Mouse (Mus musculus) lung, embryonic 14.5 days (tissue): ENCODE measurements at regions not wholly inside any gene's neighbourhood (a gene's known extent, or its start where the extent isn't known, plus 50 kb on each side); places are given as distances from the start of the nearest gene placed in this dataset.

Experiments used
- ATAC-seq: fragments of 200-750 bp; cut with Nextera tagmentation; 2 replicates; pipeline ENCODE4 v1.8.0; 2017; ENCODE audit warnings: mild to moderate bottlenecking, moderate TSS enrichment, moderate library complexity; ENCODE audit not compliant: insufficient read depth
- DNase-seq: peaks from one replicate; pipeline ENCODE4 v3.0.0-alpha.2; 2015
- H3K27ac ChIP-seq: fragments of 300-500 bp; sonication (generic); 2 replicates; pipeline ENCODE4 v1.5.1; 2014; ENCODE audit warnings: low read depth, mild to moderate bottlenecking, moderate library complexity
- H3K27me3 ChIP-seq: fragments of 300-500 bp; sonication (generic); 2 replicates; pipeline ENCODE4 v1.6.1; 2014; ENCODE audit warnings: low read length, control low read depth; ENCODE audit not compliant: insufficient read depth
- H3K36me3 ChIP-seq: fragments of 300-500 bp; sonication (generic); 2 replicates; pipeline ENCODE4 v1.6.1; 2014; ENCODE audit warnings: control low read depth; ENCODE audit not compliant: insufficient read depth
- H3K4me1 ChIP-seq: fragments of 300-500 bp; sonication (generic); 2 replicates; pipeline ENCODE4 v1.6.1; 2014; ENCODE audit warnings: antibody characterized with exemption, control low read depth; ENCODE audit not compliant: insufficient read depth
- H3K4me2 ChIP-seq: fragments of 300-500 bp; sonication (generic); 2 replicates; pipeline ENCODE4 v1.6.1; 2014; ENCODE audit warnings: mild to moderate bottlenecking
- H3K4me3 ChIP-seq: fragments of 300-500 bp; sonication (generic); 2 replicates; pipeline ENCODE4 v1.5.1; 2014; ENCODE audit warnings: low read depth, low read length
- H3K9ac ChIP-seq: fragments of 300-500 bp; sonication (generic); 2 replicates; pipeline ENCODE4 v1.6.1; 2014
- H3K9me3 ChIP-seq: fragments of 300-500 bp; sonication (generic); 2 replicates; pipeline ENCODE4 v1.6.1; 2016; ENCODE audit warnings: low read depth, low read length, control low read depth
- CTCF ChIP-seq: IDR thresholded peaks from 2 replicates; pipeline ENCODE4 v1.5.1; 2016; ENCODE audit warnings: antibody characterized with exemption, low read depth
- WGBS: fragments of 180-500 bp; shearing (Covaris S2); extraction: QIAGEN DNeasy Blood & Tissue Kit; methylation state at CpG from one replicate; pipeline ENCODE4 v1.1.7; 2014; 5-methylcytosine and 5-hydroxymethylcytosine counted together

GRCm38 (mm10) chr10:103673081-103673480 is 305.5 kb downstream of the Slc6a15 start:
- TF ChIP-seq CTCF, result no peak
- no peak for DNase-seq
- H3K9ac ChIP-seq, result no peak overlapping the region
- no peak overlapping the region for H3K4me2 ChIP-seq
- WGBS, result 73% methylated on average over 3 of the region's 3 CpGs
- ATAC-seq, result no peak
- no peak overlapping the region for H3K27ac ChIP-seq
- H3K27me3 ChIP-seq, result no peaks in the 10 kb centered on the region
- H3K4me3 ChIP-seq, result no peak overlapping the region
- H3K9me3 ChIP-seq, result no peaks in the 10 kb centered on the region
- no peaks in the 10 kb centered on the region for H3K36me3 ChIP-seq
- no peaks in the 10 kb centered on the region for H3K4me1 ChIP-seq

GRCm38 (mm10) chr10:103673765-103674164 is 306.2 kb downstream of the Slc6a15 start:
- Histone ChIP-seq H3K9ac (no peak overlapping the region), H3K9me3 (no peaks in the 10 kb centered on the region), H3K27me3 (no peaks in the 10 kb centered on the region), H3K27ac (no peak overlapping the region), H3K4me3 (no peak overlapping the region), H3K4me2 (no peak overlapping the region), H3K4me1 (no peaks in the 10 kb centered on the region), H3K36me3 (no peaks in the 10 kb centered on the region)
- TF ChIP-seq CTCF, result no peak
- DNase-seq (no peak), ATAC-seq (no peak)
- 71% methylated on average over 3 of the region's 3 CpGs for WGBS

GRCm38 (mm10) chr10:103692682-103693081 is 325.1 kb downstream of the Slc6a15 start:
- ATAC-seq, result no peak
- H3K4me2 ChIP-seq, result no peak overlapping the region
- DNase-seq, result peak; percentile 72
- no peak for TF ChIP-seq CTCF
- no peaks in the 10 kb centered on the region for H3K9me3 ChIP-seq
- no peaks in the 10 kb centered on the region for H3K27me3 ChIP-seq
- H3K36me3 ChIP-seq, result no peaks in the 10 kb centered on the region
- no peak overlapping the region for H3K4me3 ChIP-seq
- H3K27ac ChIP-seq, result no peak overlapping the region
- H3K4me1 ChIP-seq, result no peaks in the 10 kb centered on the region
- 25% methylated on average over 2 of the region's 2 CpGs for WGBS
- H3K9ac ChIP-seq, result no peak overlapping the region

- DNase-seq (no peak), ATAC-seq (no peak)
- Histone ChIP-seq H3K9ac (no peak overlapping the region), H3K36me3 (no peaks in the 10 kb centered on the region), H3K4me3 (no peak overlapping the region), H3K4me1 (no peaks in the 10 kb centered on the region), H3K4me2 (no peak overlapping the region), H3K9me3 (no peaks in the 10 kb centered on the region), H3K27me3 (no peaks in the 10 kb centered on the region), H3K27ac (no peak overlapping the region)
- no peak for TF ChIP-seq CTCF
- WGBS, result 63% methylated on average over 3 of the region's 3 CpGs
These were observed 347.6 kb downstream of the Slc6a15 start for GRCm38 (mm10) chr10:103715080-103715725.

- H3K9me3 ChIP-seq, result no peaks in the 10 kb centered on the region
- WGBS, result 49% methylated on average over 8 of the region's 8 CpGs
- H3K4me3 ChIP-seq, result no peak overlapping the region
- TF ChIP-seq CTCF, result no peak
- no peaks in the 10 kb centered on the region for H3K4me1 ChIP-seq
- ATAC-seq (no peak; the same call in 1 of the 2 replicates), DNase-seq (no peak)
- H3K4me2 ChIP-seq, result no peak overlapping the region
- no peak overlapping the region for H3K27ac ChIP-seq
- H3K36me3 ChIP-seq, result no peaks in the 10 kb centered on the region
- H3K27me3 ChIP-seq, result no peaks in the 10 kb centered on the region
- H3K9ac ChIP-seq, result no peak overlapping the region
These were observed 351.5 kb downstream of the Slc6a15 start for GRCm38 (mm10) chr10:103718998-103719662.

GRCm38 (mm10) chr10:103726680-103727079 is 359.1 kb downstream of the Slc6a15 start:
- Histone ChIP-seq H3K36me3 (no peaks in the 10 kb centered on the region), H3K4me1 (no peaks in the 10 kb centered on the region), H3K4me2 (no peak overlapping the region), H3K27ac (no peak overlapping the region), H3K9ac (no peak overlapping the region), H3K9me3 (no peaks in the 10 kb centered on the region), H3K27me3 (no peaks in the 10 kb centered on the region), H3K4me3 (no peak overlapping the region)
- TF ChIP-seq CTCF, result no peak
- ATAC-seq (no peak), DNase-seq (no peak)

- H3K4me2 ChIP-seq, result no peak overlapping the region
- no peaks in the 10 kb centered on the region for H3K9me3 ChIP-seq
- TF ChIP-seq CTCF, result no peak
- no peak overlapping the region for H3K27ac ChIP-seq
- no peaks in the 10 kb centered on the region for H3K4me1 ChIP-seq
- DNase-seq (peak; percentile 1), ATAC-seq (no peak)
- H3K4me3 ChIP-seq, result no peak overlapping the region
- WGBS, result 36% methylated on average over 1 of the region's 1 CpGs
- no peaks in the 10 kb centered on the region for H3K36me3 ChIP-seq
- H3K9ac ChIP-seq, result no peak overlapping the region
- no peaks in the 10 kb centered on the region for H3K27me3 ChIP-seq
These were observed 363.9 kb downstream of the Slc6a15 start for GRCm38 (mm10) chr10:103731522-103731921.
